Mouse (Mus musculus) layer of hippocampus, adult 11-12 months (tissue): ENCODE measurements at regions not wholly inside any gene's neighbourhood (a gene's known extent, or its start where the extent isn't known, plus 50 kb on each side); places are given as distances from the start of the nearest gene placed in this dataset.

ENCODE experiments used
- DNase-seq: peaks from one replicate; pipeline ENCODE4 v3.0.0; 2022; ENCODE audit warnings: low spot score

DNA sequence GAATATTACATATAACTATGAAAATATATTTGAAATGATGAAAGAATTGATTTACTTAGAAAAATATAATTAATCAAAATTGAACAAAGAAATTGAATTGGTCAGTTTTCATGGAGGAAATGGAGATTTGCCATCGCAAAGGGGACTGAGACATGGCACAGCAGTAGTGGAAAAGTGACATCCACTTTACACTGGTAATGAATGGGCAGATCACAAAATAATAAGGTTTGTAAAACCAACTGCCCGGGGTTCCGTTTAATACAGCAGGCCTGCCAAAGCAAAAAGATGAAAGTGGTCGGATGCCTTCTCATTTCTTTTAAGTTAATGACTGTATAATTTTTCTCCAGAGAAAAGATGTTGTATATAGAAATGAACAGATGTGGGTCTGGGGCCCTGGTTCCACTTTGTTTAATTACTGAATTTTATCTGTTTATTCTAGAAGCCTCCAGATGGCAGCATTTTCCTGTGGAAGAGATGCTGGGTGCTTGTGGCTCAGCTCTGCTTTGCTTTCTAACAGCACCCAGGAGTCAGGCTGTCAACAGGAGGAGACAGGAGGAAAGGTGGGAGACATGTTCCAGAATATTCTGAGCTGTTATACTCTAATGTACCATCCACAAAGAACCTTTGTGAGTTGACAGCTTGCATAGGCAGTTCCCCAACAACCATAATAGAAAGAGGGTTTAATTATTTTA is 75.6 kb upstream of the Fbxl17 start:
- peak; percentile 46 for DNase-seq

DNA sequence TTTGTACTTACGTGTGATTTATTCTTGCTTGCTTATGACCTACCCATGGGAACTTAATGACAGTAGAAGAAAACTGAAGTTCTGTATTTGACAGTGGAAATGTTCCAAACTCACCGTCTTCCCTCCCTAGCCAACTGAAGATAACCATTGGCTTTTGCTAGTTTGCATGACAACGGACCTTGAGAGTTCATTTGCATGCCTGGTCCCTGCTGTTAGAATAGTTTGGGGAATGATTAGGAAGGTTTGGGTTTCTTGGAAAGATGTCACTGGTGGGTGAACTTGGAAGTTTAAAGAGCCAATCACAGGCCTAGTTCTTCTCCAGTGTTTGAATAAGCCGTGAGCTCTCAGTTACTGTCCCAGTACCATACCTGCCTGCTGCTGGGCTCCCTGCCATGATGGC is 83.1 kb upstream of the Fbxl17 start:
- no peak for DNase-seq

DNA sequence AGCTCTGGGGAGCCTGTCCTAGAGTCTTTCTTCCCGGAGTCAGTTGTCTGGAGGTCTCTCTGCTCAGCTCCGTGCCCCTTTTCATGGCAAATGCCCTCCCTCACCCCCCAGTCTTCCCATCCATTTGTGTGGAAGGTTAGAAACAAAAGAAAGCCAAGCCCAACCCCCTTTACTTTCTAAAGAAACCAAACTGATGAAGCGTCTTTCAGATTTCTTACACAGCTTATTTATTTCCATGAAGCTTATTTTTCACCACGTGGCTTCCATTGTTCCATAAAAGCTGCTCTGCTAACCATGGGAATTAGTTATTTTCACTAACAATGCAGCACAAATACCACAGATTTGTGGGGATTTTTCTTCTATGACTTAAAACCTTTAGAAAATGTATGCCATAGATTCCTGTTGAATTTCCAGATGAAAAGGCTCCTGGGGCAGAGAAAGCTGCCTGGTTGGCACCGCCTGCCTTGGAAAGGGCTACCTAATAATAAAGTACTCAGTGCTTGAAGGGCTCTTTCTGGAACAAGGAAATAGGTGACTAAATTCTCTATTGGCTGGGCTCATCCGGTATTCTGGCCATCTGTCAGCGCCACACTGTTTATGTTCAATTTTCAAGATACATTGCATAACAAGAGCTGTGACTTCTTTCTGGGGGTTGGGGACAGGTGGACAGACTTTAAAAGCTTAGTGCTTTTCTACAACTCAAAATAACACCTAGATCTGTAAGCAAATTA is 107.4 kb upstream of the Fbxl17 start:
- no peak for DNase-seq

DNA sequence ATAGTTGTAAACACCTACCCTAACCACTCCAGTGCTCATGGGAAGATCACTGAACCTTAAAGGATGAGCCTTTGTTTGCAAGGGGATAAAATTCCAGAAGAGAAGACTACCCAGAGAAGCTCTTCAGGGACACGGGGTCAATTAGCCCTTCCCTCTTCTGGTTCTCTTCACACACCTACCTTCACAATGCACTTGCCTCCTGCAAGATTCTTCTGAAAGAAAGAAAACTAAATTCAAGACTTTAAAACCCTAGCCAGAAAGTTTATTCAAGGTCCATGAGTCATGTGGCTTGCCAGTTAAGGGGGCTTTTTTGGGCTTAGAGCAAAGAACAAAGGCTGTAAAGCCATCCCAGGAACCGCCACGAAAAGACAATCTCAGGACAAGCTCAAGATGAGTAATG is 122.9 kb upstream of the Fbxl17 start:
- no peak for DNase-seq

DNA sequence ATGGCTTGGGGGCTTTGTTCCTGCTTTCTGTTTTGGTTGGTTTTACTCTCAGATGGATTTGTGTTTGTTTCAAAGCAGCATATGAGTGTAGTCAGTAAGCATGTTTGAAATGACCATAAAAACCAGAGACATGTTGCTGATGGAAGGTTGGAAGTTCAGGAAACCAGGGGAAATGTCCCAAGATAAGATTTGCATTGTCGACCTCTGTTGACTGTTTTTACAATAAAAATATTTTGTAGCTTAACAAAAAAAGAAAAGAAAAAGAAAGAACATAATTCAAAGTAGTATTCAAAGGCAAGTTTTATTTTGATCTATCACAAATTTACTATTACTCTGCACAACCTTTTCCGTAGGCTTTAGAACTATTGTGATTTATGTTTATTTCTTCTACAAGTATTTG is 137.8 kb upstream of the Fbxl17 start:
- no peak for DNase-seq

DNA sequence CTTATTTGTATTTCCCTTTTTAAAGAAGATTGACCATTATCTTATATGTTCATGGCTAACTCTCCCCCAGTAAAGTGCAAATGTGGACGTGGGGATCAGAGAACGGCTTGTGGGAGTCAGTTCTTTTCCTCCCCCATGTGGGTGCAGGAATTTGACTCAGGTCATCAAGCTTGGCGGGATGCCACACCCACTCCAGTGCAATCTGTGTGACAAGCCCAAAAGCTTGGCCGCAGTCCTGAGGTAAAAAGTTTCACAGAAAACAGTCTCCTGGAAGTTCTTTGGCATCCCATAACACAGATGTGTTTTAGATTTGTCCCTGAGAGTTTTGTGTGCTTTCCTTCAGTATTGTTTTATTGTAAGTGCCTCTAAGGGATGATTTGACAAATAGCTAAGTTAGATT is 144.6 kb upstream of the Fbxl17 start:
- no peak for DNase-seq

DNA sequence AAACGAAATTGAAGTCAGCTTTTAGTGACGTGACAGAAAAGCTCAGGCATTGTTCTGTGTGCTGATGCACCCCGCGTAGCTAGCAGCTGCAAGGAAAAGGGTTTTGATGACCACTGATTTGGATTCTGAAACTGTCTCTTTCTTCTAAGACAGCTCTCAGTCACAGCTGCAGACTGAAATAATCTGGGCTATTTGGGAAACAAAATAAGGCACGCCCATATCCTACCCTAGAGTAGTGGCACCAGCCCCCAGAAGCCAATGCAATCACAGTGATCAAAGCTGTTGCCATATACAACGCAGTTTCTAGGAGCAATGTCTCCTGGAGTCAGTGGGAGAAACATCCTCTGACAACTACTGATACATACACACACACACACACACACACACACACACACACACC is 157.9 kb upstream of the Fbxl17 start:
- no peak for DNase-seq

DNA sequence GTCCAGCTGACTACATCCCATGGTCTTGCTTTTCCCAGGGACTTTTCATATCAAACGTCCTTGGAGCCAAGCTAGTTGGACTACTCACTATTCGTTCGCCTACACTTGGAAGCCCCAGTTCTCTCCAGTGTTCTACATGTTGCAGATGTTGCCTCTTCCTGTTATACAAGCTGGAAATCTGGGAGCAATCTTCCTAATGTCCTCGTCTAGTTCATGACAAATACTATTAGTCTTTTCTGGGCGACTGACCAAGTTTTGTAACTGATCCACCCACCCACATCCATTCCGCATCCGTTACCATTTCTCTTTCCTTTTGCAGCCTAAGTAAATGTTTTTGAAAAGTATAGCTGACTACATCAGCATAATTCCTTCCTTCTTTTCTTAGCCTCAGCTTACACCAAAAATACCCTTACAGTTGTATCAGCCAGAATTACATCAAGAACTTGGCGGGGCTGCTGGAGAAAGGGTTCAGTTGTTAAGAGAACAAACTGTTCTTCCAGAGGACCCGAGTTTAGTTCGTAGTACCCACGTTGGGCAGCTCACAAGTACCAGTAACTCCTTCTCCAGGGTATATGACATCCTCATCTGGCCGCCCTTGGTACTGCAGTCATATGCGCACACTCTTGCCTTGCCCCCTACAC is 161.1 kb upstream of the Fbxl17 start:
- DNase-seq, result peak; percentile 46

DNA sequence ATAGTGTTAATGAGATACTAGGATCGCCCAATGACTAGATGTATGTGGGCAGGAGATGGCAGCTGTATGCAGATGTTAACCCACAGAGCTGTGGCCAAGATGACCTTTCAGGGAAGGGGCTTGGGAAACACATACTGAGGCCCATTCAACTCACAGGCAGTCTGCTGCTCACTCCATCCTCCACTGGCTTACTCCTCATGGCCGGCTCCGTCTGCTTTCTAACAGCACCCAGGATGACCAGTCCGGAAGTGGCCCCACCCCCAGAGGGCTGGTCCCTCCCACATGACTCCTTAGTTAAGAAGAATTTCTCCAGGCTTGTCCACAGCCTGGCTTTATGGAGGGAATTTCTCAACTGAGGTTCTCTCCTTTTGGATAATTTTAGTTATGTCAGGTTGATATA is 161.8 kb upstream of the Fbxl17 start:
- DNase-seq, result no peak

DNA sequence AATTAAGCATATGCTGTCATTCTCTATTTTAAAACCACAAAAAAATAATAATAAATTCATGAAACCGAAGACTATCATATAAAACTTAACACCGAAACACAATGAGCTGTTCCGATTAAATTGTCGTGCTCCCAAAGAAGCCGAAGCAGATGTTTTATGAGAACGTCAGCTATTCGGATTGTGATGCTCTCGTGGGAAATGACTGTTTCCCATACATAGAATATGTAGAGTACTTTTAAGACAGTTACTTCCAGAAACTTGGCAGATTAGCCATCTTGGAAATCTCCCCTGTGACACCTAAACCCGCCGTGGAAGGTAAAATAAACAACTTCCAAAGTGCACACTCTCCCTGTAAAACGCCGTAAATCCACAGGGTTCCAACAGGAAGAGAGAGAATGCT is 162.4 kb upstream of the Fbxl17 start:
- no peak for DNase-seq

DNA sequence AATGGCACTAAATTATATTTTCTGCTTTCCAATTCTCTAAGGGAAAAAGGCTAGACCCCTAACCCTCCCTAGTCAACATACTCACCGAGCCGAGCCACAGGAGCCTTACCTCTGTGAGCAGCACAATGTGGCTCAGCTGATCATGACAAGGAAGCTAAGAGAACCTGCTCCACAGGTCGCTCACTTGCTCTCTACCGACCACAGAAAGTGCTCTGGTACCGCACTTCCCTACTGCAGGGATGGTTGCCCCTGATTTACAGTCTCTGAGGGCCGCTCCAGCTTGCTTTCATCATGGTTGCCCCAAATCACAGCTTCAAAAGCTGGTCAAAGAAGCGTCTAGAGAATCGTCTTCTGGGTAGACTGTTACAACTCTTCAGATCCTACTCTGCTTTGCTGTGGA is 177.0 kb upstream of the Fbxl17 start:
- DNase-seq, result no peak

DNA sequence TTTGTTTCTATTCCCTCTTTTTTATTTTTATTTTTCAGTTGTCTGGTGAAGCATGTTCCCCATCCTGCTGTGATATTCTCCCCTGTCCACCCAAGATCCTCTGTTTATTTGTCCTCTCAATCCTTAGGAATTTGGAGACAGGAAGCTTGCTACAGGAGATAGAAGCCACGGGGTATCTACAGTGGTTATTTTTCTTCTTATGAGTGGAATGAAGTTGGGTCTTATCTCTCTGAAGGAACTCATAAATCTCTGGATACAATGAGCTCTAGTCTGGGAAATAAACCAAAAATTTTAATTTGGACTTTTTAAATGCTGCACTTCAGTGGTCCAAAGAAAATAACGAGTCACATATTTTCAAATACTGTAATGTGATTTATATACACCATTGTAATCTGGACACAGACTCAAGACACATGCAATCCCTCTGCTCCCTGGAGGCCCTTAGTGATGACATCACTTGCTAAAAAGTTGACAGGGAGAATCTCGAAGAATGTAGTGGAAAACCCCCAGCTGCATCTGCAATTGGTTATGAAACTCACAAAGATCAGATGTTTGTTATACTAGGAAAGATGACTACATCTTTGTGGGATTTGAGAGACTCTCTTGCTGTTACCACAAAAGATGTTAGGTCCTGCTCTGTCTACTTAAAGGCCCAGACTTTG is 178.3 kb upstream of the Fbxl17 start:
- no peak for DNase-seq

DNA sequence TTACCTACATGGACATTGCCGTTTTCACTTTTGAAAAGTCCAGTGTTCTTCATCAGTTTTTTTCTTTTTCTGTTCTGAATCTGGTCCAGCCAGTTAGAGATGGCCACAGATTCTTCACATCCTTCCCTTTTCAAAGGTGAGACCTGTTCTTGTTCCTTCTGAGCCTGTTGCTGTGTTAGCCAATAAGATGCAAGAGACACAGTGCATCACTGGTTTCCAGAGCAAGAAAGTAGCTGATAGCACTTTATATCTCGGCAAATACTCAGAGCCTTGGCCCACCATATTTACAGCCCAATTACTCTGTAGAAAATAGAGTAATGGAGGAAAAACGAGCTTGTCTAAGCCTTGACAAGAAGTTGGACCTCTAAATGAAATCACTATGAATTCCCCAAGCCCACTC is 180.7 kb upstream of the Fbxl17 start:
- no peak for DNase-seq

DNA sequence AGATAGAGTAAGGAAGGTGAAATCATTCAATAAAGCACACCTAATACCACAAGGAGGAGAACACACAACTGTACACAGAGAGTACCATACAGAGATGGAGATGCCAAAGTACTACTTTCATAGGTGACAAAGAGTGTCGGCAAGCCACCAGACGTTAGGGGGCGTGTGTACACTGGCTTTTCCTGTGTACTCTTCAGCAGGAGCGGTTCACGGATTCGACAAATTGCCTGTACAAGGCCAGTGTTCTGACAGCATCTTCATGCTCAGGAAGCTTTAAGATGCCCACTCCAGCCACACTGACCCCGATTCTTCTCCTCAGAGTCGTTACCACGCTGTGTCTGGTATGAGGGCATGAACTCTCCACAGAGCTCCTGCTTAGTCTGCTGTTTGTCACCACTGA is 179.5 kb upstream of the Fer start:
- DNase-seq, result no peak

DNA sequence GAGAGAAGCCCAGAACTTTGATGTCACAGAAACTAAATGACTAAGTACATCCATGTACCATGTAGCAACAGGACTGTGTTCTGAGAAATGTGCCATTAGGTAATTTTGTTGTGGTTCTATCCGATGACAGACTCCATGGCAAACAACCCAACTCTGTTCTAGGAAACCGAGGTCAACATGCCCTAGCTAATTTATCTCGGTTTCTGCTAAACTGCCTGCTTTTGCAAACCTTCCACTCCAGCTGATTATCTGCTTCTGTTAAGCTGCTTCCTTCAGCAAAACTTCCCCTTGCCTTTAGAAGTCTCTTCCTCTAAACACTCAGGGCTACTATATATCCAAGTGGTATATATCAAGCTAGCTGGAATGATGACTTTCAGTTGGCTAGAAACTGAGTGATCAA is 178.8 kb upstream of the Fer start:
- DNase-seq, result no peak

DNA sequence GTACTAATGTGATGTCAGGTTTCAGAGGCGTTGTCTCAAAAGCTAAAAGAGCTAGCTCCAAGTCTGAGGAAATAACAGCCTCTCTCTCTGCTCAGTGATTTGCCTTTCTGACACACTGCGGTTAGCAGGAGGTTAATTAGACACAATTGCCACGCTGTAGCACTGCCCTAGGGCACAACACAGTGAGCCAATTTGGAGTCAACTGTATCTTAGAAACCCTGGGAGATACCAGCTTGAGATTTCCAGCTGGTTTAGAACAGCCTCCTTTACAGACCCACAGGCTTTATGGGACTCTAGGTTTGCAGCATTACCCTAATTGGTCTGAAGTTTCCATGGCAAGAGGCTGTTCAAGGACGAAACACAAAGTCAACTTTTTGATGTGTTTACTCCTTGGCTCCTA is 176.9 kb upstream of the Fer start:
- DNase-seq, result no peak

DNA sequence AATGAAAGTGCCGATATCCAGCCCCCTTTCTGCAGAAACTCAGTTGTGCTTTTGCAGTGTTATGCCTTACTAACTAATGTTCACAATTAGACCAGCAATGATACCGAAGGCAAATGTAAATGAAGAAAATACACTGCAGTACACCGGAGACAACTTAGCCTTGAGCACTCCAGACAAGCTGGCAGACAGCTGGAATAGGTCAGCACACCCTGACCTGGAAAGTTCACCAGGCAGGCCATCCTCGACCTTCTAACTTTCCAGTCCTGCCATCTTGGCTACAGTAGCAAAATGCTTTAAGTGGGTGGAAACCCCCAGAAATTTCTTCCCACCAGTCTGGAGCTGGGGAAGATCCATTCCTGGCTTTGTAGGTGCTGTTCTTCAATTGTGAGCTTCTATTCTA is 176.5 kb upstream of the Fer start:
- no peak for DNase-seq

DNA sequence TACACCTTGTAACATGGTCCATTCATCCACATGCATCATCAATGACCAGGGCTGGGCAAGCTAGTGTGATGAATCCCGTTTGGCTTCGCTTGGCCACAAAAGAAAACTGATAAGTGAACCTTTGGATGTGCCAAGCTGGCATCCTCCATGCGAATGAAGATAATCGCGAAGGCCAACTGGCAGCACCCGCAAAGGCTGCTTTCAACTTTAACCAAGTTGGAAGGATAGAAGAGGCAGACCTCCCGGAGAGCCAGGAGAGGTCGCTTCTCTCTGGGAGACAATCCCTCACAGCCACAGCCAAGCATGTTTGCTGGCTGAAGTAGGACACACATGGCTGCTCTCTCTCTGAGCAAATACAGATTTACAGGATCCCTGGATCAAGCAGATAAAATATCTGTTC is 173.6 kb upstream of the Fer start:
- DNase-seq, result no peak

DNA sequence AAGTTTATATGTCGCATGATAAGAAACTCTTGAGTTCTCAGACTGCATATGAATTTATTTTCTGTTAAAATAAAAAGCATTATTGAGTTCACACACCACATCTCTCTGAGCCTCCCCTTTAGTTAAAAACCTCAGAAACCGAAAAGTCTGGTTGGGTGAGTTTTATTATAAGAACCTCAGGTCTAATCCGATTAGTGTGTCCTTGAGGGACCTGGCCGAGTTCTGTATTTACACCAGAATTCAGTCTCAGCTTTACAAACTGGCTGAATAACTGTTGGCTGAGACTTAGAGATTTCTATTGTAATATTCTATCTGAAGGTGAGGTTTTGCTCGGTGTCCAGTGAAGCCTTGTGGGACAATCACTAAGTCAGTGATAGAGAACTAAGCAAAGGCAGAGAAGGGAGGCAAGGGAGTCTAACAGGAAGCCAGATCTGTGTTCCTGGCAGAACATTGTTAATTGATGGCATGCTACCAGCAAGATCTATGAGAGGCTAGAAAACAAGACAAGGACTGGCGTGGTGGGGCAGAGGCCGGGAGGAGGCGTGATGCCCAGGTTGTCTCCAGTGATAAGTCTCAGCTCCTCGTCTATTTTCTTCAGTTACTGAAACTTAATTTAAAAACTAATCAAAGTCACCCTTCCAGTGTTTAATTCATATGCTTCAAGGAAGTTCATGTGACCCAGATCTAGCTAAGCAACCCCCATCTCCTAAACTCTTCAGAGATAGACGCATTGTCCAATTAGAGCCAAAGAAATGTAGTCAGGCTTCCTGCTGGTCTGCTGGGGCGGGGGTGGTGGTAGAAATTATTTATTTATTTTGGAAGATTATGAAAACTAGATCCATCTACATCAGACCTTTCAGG is 171.8 kb upstream of the Fer start:
- no peak for DNase-seq

DNA sequence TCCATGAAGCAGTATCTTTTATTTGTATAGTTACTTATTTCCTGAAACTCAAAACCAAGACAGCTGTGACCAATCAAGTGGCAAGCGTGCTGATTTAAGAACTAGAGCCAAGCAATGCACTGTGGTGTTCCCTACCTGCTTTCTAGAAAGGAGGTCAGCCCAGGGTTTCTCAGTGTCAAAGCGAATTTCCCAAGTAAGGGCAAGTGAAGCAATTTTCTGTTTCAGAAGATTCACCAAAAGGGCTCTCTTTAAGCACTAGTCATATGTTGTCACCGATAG is 171.2 kb upstream of the Fer start:
- no peak for DNase-seq

DNA sequence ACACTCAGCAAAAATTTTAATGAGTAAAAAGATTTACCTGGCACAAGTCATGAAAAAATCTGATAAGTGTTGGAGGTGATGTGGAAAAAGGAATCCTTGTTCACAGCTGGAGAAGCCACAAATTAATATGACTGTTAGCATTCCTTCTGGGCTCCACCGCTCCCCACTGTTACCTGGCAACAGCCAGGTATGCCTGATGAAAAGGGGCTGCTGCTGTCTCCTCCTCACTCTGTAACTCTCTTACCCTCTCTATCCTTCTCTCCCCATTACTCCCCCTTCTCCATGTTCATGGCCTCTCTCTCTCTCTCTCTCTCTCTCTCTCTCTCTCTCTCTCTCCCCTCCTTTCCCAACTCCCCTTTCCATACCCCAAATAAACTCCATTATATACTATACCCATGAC is 169.6 kb upstream of the Fer start:
- DNase-seq, result no peak

DNA sequence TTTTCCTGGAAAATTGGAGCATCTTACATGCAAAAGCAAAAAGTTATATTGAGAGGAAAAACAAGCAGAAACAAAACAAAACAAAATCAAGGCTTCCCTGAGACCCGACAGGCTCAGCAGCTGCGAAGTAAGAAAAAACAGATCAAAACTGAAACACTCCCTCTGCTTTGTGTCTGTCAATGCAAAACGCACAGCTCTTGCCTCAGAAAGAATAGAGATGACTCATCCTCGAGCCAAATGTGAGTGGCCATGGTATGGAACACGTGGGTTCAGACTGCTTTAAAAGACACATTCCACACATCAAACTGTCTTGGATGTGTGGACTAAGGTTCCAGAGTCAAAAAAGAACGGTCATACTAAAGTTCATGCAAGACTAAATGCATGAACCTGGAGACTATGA is 163.3 kb upstream of the Fer start:
- no peak for DNase-seq
